Mouse (Mus musculus) erythroblast, embryonic 14.5 days (primary cell): ENCODE measurements around the gene Anapc10.

Experiments used
- GATA1 ChIP-seq: IDR thresholded peaks from 2 replicates; pipeline ENCODE4 v1.6.1; 2012; ENCODE audit warnings: low read length, inconsistent platforms, mixed read lengths
- TAL1 ChIP-seq: IDR thresholded peaks from 3 replicates; pipeline ENCODE4 v1.6.1; 2012; ENCODE audit warnings: low read length, inconsistent platforms, mixed read lengths

DNA sequence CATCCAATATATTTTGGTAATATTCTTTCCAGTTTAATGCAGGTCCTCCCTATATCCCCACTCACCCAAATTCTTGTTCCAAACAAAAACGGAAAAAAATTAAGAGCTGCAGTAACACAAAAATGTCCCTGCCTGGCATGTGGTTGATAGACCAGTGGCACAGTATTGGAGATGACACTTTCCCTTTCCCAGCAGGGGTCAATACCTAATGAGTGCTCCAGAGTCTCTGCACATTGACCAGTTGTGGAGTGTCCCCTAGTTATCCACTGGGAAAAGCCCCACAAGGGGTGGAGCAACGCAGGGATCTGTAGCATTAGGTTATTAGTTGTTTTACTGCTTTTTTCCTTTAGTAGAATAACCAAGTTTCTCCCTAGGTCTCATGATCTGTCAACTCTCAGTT lies 30.7 kb upstream of the Anapc10 start:
- TF ChIP-seq TAL1 (no peak), GATA1 (no peak)
